Mouse (Mus musculus) myocyte (in vitro differentiated cells): Measurements from ENCODE around the gene Ccdc7b. TPM values are rescaled to one million over a fixed set of nuclear protein-coding genes. Genes with fewer than 3 reads are reported as not detected.
"Not testable (repeated sequence)": the region's sequence is repeated elsewhere in the genome, so short reads cannot be mapped to it uniquely, and the experiment has no call there.

Experiments
- H3K27me3 ChIP-seq: one replicate; pipeline ENCODE4 v1.6.1; 2011; ENCODE audit not compliant: control insufficient read depth, insufficient read depth, insufficient read length
- H3K36me3 ChIP-seq: one replicate; pipeline ENCODE4 v1.6.1; 2011; ENCODE audit not compliant: control insufficient read depth, insufficient read depth
- H3K4me2 ChIP-seq: one replicate; pipeline ENCODE4 v1.6.1; 2011; ENCODE audit warnings: low read depth, control low read depth
- H3K4me3 ChIP-seq: one replicate; pipeline ENCODE4 v1.5.1; 2011; ENCODE audit warnings: mild to moderate bottlenecking, control low read depth, moderate library complexity
- H3K79me2 ChIP-seq: one replicate; pipeline ENCODE4 v1.6.1; 2011; ENCODE audit not compliant: control insufficient read depth, insufficient read depth
- H3ac ChIP-seq: one replicate; pipeline ENCODE4 v1.6.1; 2011; ENCODE audit not compliant: control insufficient read depth, insufficient read length
- CEBPB ChIP-seq: IDR thresholded peaks from 2 replicates; pipeline ENCODE4 v1.6.1; 2011; ENCODE audit warnings: mild to moderate bottlenecking, moderate library complexity; ENCODE audit not compliant: poor library complexity, insufficient read depth, severe bottlenecking
- E2F4 ChIP-seq: IDR thresholded peaks from one replicate; pipeline ENCODE4 v1.6.1; 2011; ENCODE audit warnings: mild to moderate bottlenecking, control low read depth, moderate library complexity; ENCODE audit not compliant: insufficient read depth
- MAX ChIP-seq: IDR thresholded peaks from one replicate; pipeline ENCODE4 v1.6.1; 2011; ENCODE audit warnings: low read depth, mild to moderate bottlenecking, control low read depth
- MYOD1 ChIP-seq, 3 experiments: IDR thresholded peaks; one replicate each; pipeline ENCODE4 v1.6.1; 2011; ENCODE audit warnings: control low read depth in 2 of 3, low read depth in 2 of 3, mild to moderate bottlenecking in 2 of 3, moderate library complexity in 1 of 3; ENCODE audit not compliant: insufficient read length in 2 of 3, control insufficient read depth in 1 of 3
- POLR2AphosphoS2 ChIP-seq: IDR thresholded peaks from one replicate; pipeline ENCODE4 v1.6.1; 2011; ENCODE audit warnings: low read depth, control low read depth; ENCODE audit not compliant: insufficient read length
- REST ChIP-seq: IDR thresholded peaks from one replicate; pipeline ENCODE4 v1.6.1; 2011; ENCODE audit warnings: mild to moderate bottlenecking, control low read depth, moderate library complexity; ENCODE audit not compliant: insufficient read depth, insufficient read length
- TCF12 ChIP-seq: IDR thresholded peaks from one replicate; pipeline ENCODE4 v1.6.1; 2011; ENCODE audit warnings: mild to moderate bottlenecking, control low read depth; ENCODE audit not compliant: poor library complexity, insufficient read depth, severe bottlenecking
- TCF3 ChIP-seq: IDR thresholded peaks from one replicate; pipeline ENCODE4 v1.6.1; 2011; ENCODE audit warnings: low read depth, control low read depth; ENCODE audit not compliant: insufficient read length
- USF1 ChIP-seq: IDR thresholded peaks from one replicate; pipeline ENCODE4 v1.6.1; 2011; ENCODE audit warnings: low read depth, mild to moderate bottlenecking, control low read depth, moderate library complexity
- polyA plus RNA-seq: library from polyadenylated mRNA; unstranded; fragments of >200 nt; fragmentation: generic; extraction: Trizol; gene quantifications from one replicate; pipeline ENCODE4 v1.2.1, GENCODE M21; 2012; ENCODE audit warnings: missing spikeins

The Ccdc7b gene
- polyA plus RNA-seq = not detected

DNA sequence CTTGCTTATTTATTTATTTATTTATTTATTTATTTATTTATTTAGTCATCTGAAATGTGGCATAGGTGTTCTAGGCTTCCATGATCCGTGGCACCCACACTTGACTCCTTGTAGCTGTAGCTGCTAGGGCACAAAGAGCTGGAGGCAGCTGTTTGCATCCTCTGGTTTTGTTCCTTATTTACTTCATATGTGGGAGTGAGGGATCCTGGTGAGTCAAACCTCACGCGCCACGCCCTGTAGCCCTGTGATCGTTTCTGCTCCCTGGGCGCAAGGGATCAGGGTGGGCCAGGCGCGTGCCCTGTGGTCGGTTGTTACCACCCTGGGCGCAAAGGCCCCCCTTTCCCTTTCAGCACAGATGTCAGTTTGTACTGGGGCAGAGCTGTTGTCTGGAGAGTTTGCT lies at the start of gene Ccdc7b:
Gene Ccdc7b (plus strand): TSS at position 301 of the 400 bp plus-strand sequence.
- not testable (repeated sequence) for H3K27me3 ChIP-seq, H3K36me3 ChIP-seq, H3ac ChIP-seq, H3K4me3 ChIP-seq, H3K79me2 ChIP-seq, H3K4me2 ChIP-seq

- H3K4me3 ChIP-seq, H3K36me3 ChIP-seq, H3ac ChIP-seq, H3K4me2 ChIP-seq, H3K27me3 ChIP-seq, H3K79me2 ChIP-seq: not testable (repeated sequence)
Measured at GRCm38 (mm10) chr8:129065417-129065816, 1.5 kb upstream of the Ccdc7b start, which contains the start of gene Ccdc7a. Ccdc7a (minus strand) TSS chr8:129065517.

- H3K27me3 ChIP-seq, H3ac ChIP-seq, H3K4me3 ChIP-seq, H3K79me2 ChIP-seq, H3K36me3 ChIP-seq, H3K4me2 ChIP-seq: not testable (repeated sequence)
Measured at GRCm38 (mm10) chr8:129115761-129116160, 48.8 kb downstream of the Ccdc7b start.

DNA sequence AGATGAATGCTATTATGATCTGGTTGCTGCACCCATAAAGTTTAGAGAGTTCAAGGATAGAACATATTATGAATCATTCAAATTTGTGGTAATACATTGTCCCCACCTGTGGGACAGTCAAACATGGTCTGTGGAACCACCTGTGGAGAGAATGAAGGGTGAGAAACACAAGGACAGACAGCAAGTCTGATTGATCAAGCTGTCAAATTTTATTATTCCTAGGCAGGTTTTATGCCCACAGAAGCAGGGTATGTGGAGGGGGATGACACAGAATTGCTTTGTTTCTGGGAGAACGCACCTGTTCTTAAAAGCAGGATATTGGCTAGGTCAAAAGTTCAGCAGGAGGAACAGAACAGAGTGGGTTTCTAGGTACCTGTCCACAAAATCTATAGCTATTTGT lies 64.6 kb downstream of the Ccdc7b start, which contains the start of gene Gm10999:
Gene Gm10999 (minus strand): TSS at position 101 of the 400 bp plus-strand sequence.
- no peak for TF ChIP-seq MAX
- TF ChIP-seq REST = no peak
- no peak for TF ChIP-seq POLR2AphosphoS2
- no peak for TF ChIP-seq USF1
- no peak for TF ChIP-seq TCF3
- TF ChIP-seq MYOD1 (IDR thresholded peaks at IDR 0.05; ENCODE audit: control insufficient read depth in 1 of 3, insufficient read length in 2 of 3, low read depth in 2 of 3) = no peak
- TF ChIP-seq E2F4 = no peak
- TF ChIP-seq TCF12 = no peak
- H3K4me3 ChIP-seq = no peak within 1 kb of the TSS
- H3K79me2 ChIP-seq = no peaks in the 10 kb centered on the region
- no peak within 1 kb of the TSS for H3ac ChIP-seq
- no peaks in the 10 kb centered on the region for H3K27me3 ChIP-seq
- H3K36me3 ChIP-seq = no peaks in the 10 kb centered on the region
- H3K4me2 ChIP-seq = no peak within 1 kb of the TSS

DNA sequence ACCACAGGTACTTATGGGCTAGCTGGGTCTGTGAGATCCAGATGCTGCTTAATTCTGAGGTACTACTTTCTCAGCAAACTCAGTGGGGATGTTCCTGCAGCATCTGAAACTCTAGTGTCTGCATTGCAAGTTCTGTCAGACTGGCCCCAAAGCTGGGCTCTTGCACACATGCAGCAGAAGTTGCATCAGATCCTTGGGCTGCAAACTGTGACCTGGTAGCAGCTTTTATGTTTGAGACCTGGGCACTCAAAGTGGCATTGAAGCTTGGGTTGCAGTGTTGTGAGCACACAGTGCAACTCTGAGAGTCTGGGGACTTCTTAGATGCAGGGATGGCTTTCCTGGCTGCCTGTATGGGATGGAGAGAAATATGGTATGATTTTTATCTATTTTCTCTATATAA lies 66.5 kb downstream of the Ccdc7b start:
- peak; percentile 87; the same call in 1 of the 2 replicates for TF ChIP-seq CEBPB
- TF ChIP-seq REST = no peak
- no peak for TF ChIP-seq POLR2AphosphoS2
- no peak for TF ChIP-seq TCF3
- no peak overlapping the region for H3ac ChIP-seq

More for the DNA sequence above, 66.5 kb downstream of the Ccdc7b start:
- H3K36me3 ChIP-seq = no peaks in the 10 kb centered on the region
- no peak overlapping the region for H3K4me2 ChIP-seq
- no peaks in the 10 kb centered on the region for H3K27me3 ChIP-seq
- no peak overlapping the region for H3K4me3 ChIP-seq
- H3K79me2 ChIP-seq = no peaks in the 10 kb centered on the region

Other genes starting within 250 kb of the Ccdc7b start
- not detected for gene Ccdc7a, start 1.6 kb upstream of the Ccdc7b start, polyA plus RNA-seq
- not detected for gene Gm10999, start 64.5 kb downstream of the Ccdc7b start, polyA plus RNA-seq
- gene 2610044O15Rik8, start 167.3 kb downstream of the Ccdc7b start, polyA plus RNA-seq = 6.5 TPM